Mouse (Mus musculus) liver, embryonic 12.5 days (tissue): Measurements from ENCODE around the gene Zdhhc4. TPM values are rescaled to one million over a fixed set of nuclear protein-coding genes. Genes with fewer than 3 reads are reported as not detected.

Source experiments
- ATAC-seq: fragments of 200-750 bp; cut with Nextera tagmentation; 2 replicates; pipeline ENCODE4 v1.8.0; 2017; ENCODE audit warnings: moderate number of reproducible peaks, mild to moderate bottlenecking, moderate library complexity
- H3K27ac ChIP-seq: fragments of 300-500 bp; sonication (generic); 2 replicates; pipeline ENCODE4 v1.5.1; 2016; ENCODE audit warnings: mild to moderate bottlenecking
- H3K27me3 ChIP-seq: fragments of 300-500 bp; sonication (generic); replicated peaks from 2 replicates; pipeline ENCODE4 v1.6.1; 2016; ENCODE audit warnings: mild to moderate bottlenecking, moderate library complexity
- H3K36me3 ChIP-seq: fragments of 300-500 bp; sonication (generic); 2 replicates; pipeline ENCODE4 v1.6.1; 2016; ENCODE audit warnings: mild to moderate bottlenecking, moderate library complexity
- H3K4me1 ChIP-seq: fragments of 300-500 bp; sonication (generic); 2 replicates; pipeline ENCODE4 v1.6.1; 2016
- H3K4me2 ChIP-seq: fragments of 300-500 bp; sonication (generic); 2 replicates; pipeline ENCODE4 v1.6.1; 2016; ENCODE audit warnings: mild to moderate bottlenecking, moderate library complexity
- H3K4me3 ChIP-seq: fragments of 300-500 bp; sonication (generic); 2 replicates; pipeline ENCODE4 v1.5.1; 2016; ENCODE audit warnings: mild to moderate bottlenecking, moderate library complexity
- H3K9ac ChIP-seq: fragments of 300-500 bp; sonication (generic); 2 replicates; pipeline ENCODE4 v1.6.1; 2016; ENCODE audit warnings: mild to moderate bottlenecking, moderate library complexity
- H3K9me3 ChIP-seq: fragments of 300-500 bp; sonication (generic); replicated peaks from 2 replicates; pipeline ENCODE4 v1.6.1; 2016; ENCODE audit warnings: mild to moderate bottlenecking, moderate library complexity
- WGBS: fragments of 180-500 bp; shearing (Covaris S2); methylation state at CpG from one replicate; pipeline ENCODE4 v1.1.7; 2016; ENCODE audit not compliant: insufficient replicate concordance; 5-methylcytosine and 5-hydroxymethylcytosine counted together
- polyA plus RNA-seq: library from polyadenylated mRNA; unstranded; fragments of >200 nt; fragmentation: Nextera tagmentation; extraction: Ambion mirVana; gene quantifications from 2 replicates; pipeline ENCODE4 v1.2.1, GENCODE M21; 2016

Gene Zdhhc4
- polyA plus RNA-seq, 1 experiment from 2014 or later = 42.9 TPM

DNA sequence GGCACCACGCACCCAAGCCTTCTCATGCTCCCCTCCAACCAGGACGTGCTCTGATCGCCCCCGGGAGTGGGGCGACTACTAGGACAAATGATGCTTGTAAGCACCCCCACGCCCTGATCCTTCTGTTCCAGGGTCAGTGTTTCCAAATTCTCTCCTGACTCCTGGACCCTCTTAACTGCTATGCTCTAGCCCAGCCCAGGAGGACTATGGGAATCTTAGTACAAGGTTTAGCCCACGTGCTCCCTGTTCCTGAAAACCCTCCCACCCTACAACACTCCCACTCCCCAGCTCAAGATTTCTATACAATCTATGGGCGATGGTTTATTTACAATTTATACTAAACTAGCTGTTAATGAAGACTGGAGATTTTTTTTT, 13.6 kb downstream of the Zdhhc4 start:
- H3K27ac ChIP-seq = peak overlapping the region; percentile 89
- 15% methylated on average over 8 of the region's 8 CpGs for WGBS
- H3K27me3 ChIP-seq = no peaks in the 10 kb centered on the region
- peaks cover 80% of the 10 kb centered on the region for H3K36me3 ChIP-seq
- peaks cover 46% of the 10 kb centered on the region for H3K4me1 ChIP-seq
- peak overlapping the region; percentile 95 for H3K4me2 ChIP-seq
- peak; percentile 8; the same call in 1 of the 2 replicates for ATAC-seq
- no peaks in the 10 kb centered on the region for H3K9me3 ChIP-seq
- peak overlapping the region; percentile 95 for H3K9ac ChIP-seq
- peak overlapping the region; percentile 75 for H3K4me3 ChIP-seq

DNA sequence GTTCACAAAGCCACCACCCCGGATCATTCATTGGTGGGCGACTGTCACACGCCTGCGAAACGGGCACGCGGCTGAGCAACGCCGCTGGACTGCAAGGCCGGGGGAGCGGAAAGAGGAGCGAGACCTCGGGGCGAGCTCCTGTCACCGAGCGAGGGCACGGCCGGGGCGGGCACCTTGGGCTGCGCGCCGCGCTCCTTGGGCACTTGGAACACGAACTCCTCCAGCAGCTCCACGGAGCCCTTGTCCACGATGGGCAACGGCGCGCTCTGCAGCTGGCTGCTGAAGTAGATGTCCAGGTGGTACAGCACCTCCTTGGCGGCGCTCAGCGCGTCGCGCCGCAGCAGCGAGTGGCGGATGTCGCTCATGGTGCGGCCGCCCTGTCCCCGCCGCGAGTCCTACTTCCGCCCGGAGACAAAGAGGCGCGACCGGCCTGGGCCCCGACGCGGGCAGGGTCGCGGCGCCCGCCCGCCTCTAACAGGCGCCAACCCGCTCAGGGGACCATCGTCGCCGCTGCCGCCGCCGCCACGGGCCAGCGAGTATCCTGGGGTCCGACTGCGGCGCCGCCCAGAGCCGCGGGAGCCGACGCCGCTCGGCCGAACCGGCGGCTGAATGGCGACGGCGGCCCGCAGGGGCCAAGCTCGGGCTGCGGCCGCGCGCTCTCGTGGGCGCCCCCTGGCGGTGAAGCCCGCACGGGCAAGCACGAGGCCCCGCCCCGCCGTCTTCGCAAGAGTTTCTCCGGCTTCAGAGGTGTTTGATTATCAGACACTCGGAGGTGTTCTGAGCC, 14.1 kb downstream of the Zdhhc4 start, which contains the start of gene E130309D02Rik:
E130309D02Rik (minus strand) TSS at position 631 of the 784 bp plus-strand sequence.
- Histone ChIP-seq H3K4me2 (peak within 1 kb of the TSS; percentile 95), H3K9me3 (no peaks in the 10 kb centered on the region), H3K4me3 (peak within 1 kb of the TSS; percentile 75), H3K27ac (peak within 1 kb of the TSS; percentile 89), H3K36me3 (peaks cover 80% of the 10 kb centered on the region), H3K27me3 (no peaks in the 10 kb centered on the region), H3K4me1 (peaks cover 52% of the 10 kb centered on the region), H3K9ac (peak within 1 kb of the TSS; percentile 95)
- under 1% methylated on average over 101 of the region's 101 CpGs for WGBS
- ATAC-seq = peak; percentile 81

DNA sequence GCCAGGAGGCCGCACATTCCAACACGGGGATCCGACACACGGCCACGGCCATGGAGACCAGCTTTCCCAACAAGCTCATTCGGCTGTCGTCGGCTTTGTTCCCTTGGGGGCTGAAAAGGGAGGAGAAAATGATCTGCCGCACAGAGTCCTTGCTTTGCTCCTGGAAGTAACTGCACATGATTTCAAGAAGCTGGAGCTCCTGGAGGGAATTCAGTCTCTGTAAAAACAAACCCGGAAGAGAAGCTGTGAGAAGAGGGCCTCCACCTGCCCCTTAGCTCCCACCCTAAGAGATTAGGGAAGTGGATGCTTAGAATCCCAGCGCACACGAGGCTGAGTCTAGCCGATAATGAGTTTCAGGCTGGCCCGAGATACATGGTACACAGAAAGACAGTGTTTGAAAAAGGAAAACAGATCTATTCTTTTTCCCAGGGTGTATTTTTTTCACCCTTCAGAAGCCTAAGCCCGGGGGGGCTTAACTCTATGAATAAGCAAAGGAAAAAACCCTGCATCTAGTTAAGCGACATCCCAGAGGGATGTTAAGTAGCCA, 14.8 kb downstream of the Zdhhc4 start:
- 7% methylated on average over 16 of the region's 16 CpGs for WGBS
- Histone ChIP-seq H3K4me1 (peaks cover 52% of the 10 kb centered on the region), H3K9ac (peak overlapping the region; percentile 95), H3K4me3 (peak overlapping the region; percentile 75), H3K27me3 (no peaks in the 10 kb centered on the region), H3K9me3 (no peaks in the 10 kb centered on the region), H3K27ac (peak overlapping the region; percentile 89), H3K4me2 (peak overlapping the region; percentile 95), H3K36me3 (peaks cover 80% of the 10 kb centered on the region)
- ATAC-seq = peak; percentile 65; the same call in 1 of the 2 replicates

GRCm38 (mm10) chr5:143311886-143312285, 17.2 kb downstream of the Zdhhc4 start:
- H3K36me3 ChIP-seq = peaks cover 81% of the 10 kb centered on the region
- H3K9ac ChIP-seq = no peak overlapping the region
- no peak overlapping the region for H3K27ac ChIP-seq
- no peaks in the 10 kb centered on the region for H3K9me3 ChIP-seq
- H3K4me3 ChIP-seq = no peak overlapping the region
- 52% methylated on average over 8 of the region's 8 CpGs for WGBS
- no peak overlapping the region for H3K4me2 ChIP-seq
- no peak for ATAC-seq
- H3K4me1 ChIP-seq = peaks cover 52% of the 10 kb centered on the region
- no peaks in the 10 kb centered on the region for H3K27me3 ChIP-seq

DNA sequence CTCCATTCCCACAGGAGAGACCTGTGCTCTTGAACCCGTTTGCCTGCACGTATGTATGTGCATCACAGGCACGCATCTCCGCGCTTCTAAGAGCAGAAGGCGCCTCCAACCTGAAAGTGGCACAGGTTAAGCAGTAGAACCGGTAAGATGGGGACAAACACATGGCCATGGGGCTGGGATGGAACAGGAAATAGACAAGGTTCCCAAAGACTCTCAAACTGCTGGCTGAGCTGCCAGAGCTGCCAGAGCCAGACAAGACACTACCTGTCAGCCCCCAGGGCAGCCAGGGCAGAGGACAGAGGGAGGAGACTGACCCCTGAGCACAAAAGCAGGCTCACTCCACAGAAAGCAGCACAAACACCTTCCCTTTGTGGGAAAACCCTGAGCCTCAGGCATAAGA, 19.1 kb downstream of the Zdhhc4 start:
- peaks cover 43% of the 10 kb centered on the region for H3K4me1 ChIP-seq
- H3K9ac ChIP-seq = no peak overlapping the region
- H3K27me3 ChIP-seq = no peaks in the 10 kb centered on the region
- H3K4me2 ChIP-seq = no peak overlapping the region
- H3K9me3 ChIP-seq = no peaks in the 10 kb centered on the region
- H3K27ac ChIP-seq = no peak overlapping the region
- peaks cover 88% of the 10 kb centered on the region for H3K36me3 ChIP-seq
- H3K4me3 ChIP-seq = no peak overlapping the region
- WGBS = 86% methylated on average over 7 of the region's 7 CpGs
- no peak for ATAC-seq

DNA sequence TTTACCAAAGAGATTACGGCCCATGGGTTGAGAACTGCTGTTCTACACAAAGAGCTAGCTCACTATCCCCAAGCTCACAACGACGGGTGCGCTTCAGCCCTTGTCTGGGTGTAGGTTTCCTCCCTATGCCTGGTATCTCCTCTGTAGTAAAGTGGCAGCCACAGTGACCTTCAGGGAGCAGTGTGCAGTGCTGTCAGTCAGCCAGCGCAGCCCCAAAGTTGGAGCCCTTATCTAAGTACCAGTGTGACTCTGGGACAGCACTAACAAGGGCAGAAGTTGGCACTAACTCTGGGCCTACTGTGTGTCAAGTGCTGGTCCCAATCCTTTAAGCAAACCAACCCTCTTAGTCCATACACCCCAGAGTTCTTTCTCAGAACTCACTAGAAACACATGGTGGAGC, 20.2 kb downstream of the Zdhhc4 start:
- Histone ChIP-seq H3K36me3 (peaks cover 98% of the 10 kb centered on the region), H3K9ac (no peak overlapping the region), H3K27me3 (no peaks in the 10 kb centered on the region), H3K4me2 (no peak overlapping the region), H3K27ac (no peak overlapping the region), H3K4me1 (peaks cover 38% of the 10 kb centered on the region), H3K4me3 (no peak overlapping the region), H3K9me3 (no peaks in the 10 kb centered on the region)
- WGBS = 89% methylated on average over 5 of the region's 5 CpGs
- ATAC-seq = no peak

GRCm38 (mm10) chr5:143304251-143304650, 24.8 kb downstream of the Zdhhc4 start:
- H3K4me1 ChIP-seq = no peaks in the 10 kb centered on the region
- no peak overlapping the region for H3K27ac ChIP-seq
- H3K9me3 ChIP-seq = no peaks in the 10 kb centered on the region
- 85% methylated on average over 7 of the region's 7 CpGs for WGBS
- H3K4me2 ChIP-seq = no peak overlapping the region
- H3K9ac ChIP-seq = no peak overlapping the region
- H3K36me3 ChIP-seq = peaks cover 99% of the 10 kb centered on the region
- no peak overlapping the region for H3K4me3 ChIP-seq
- no peaks in the 10 kb centered on the region for H3K27me3 ChIP-seq
- ATAC-seq = no peak

- Histone ChIP-seq H3K4me1 (no peaks in the 10 kb centered on the region), H3K27me3 (no peaks in the 10 kb centered on the region), H3K36me3 (peaks cover 81% of the 10 kb centered on the region), H3K4me3 (no peak overlapping the region), H3K9ac (no peak overlapping the region), H3K27ac (no peak overlapping the region), H3K9me3 (no peaks in the 10 kb centered on the region), H3K4me2 (no peak overlapping the region)
- no peak for ATAC-seq
- WGBS = 82% methylated on average over 8 of the region's 8 CpGs
Measured at GRCm38 (mm10) chr5:143301296-143301695, 27.8 kb downstream of the Zdhhc4 start.

- no peak for ATAC-seq
- peaks cover 65% of the 10 kb centered on the region for H3K36me3 ChIP-seq
- no peaks in the 10 kb centered on the region for H3K9me3 ChIP-seq
- no peak overlapping the region for H3K27ac ChIP-seq
- no peak overlapping the region for H3K9ac ChIP-seq
- no peak overlapping the region for H3K4me3 ChIP-seq
- H3K4me1 ChIP-seq = no peaks in the 10 kb centered on the region
- no peak overlapping the region for H3K4me2 ChIP-seq
- 77% methylated on average over 4 of the region's 4 CpGs for WGBS
- peaks cover 2% of the 10 kb centered on the region; the same call in 1 of the 2 replicates for H3K27me3 ChIP-seq
Measured at GRCm38 (mm10) chr5:143299686-143300085, 29.4 kb downstream of the Zdhhc4 start.

- no peak for ATAC-seq
- Histone ChIP-seq H3K4me1 (peaks cover 1% of the 10 kb centered on the region; the same call in 1 of the 2 replicates), H3K27ac (no peak overlapping the region), H3K36me3 (peaks cover 53% of the 10 kb centered on the region), H3K4me2 (no peak overlapping the region), H3K4me3 (no peak overlapping the region), H3K27me3 (peaks cover 15% of the 10 kb centered on the region), H3K9ac (no peak overlapping the region), H3K9me3 (no peaks in the 10 kb centered on the region)
- WGBS = 82% methylated on average over 7 of the region's 7 CpGs
Measured at GRCm38 (mm10) chr5:143298391-143298790, 30.7 kb downstream of the Zdhhc4 start.

GRCm38 (mm10) chr5:143297986-143298385, 31.1 kb downstream of the Zdhhc4 start:
- no peak for ATAC-seq
- no peak overlapping the region for H3K27ac ChIP-seq
- peaks cover 19% of the 10 kb centered on the region for H3K27me3 ChIP-seq
- H3K4me2 ChIP-seq = no peak overlapping the region
- no peak overlapping the region for H3K9ac ChIP-seq
- peaks cover 49% of the 10 kb centered on the region for H3K36me3 ChIP-seq
- H3K9me3 ChIP-seq = no peaks in the 10 kb centered on the region
- no peak overlapping the region for H3K4me3 ChIP-seq
- peaks cover 5% of the 10 kb centered on the region; the same call in 1 of the 2 replicates for H3K4me1 ChIP-seq
- 86% methylated on average over 9 of the region's 9 CpGs for WGBS

- 89% methylated on average over 2 of the region's 2 CpGs for WGBS
- peaks cover 7% of the 10 kb centered on the region; the same call in 1 of the 2 replicates for H3K4me1 ChIP-seq
- H3K9ac ChIP-seq = no peak overlapping the region
- ATAC-seq = no peak
- peaks cover 23% of the 10 kb centered on the region for H3K36me3 ChIP-seq
- no peaks in the 10 kb centered on the region for H3K9me3 ChIP-seq
- peaks cover 45% of the 10 kb centered on the region for H3K27me3 ChIP-seq
- H3K4me2 ChIP-seq = no peak overlapping the region
- H3K4me3 ChIP-seq = no peak overlapping the region
- no peak overlapping the region for H3K27ac ChIP-seq
Measured at GRCm38 (mm10) chr5:143295330-143295729, 33.7 kb downstream of the Zdhhc4 start.
